Mouse (Mus musculus): ENCODE data around the gene Gm5134. TPM values are rescaled to one million over a fixed set of nuclear protein-coding genes. Genes with fewer than 3 reads are reported as not detected.
A peak's percentile ranks its signal among the peaks of the same experiment; 100 is the strongest.

Gm5134 gene
- polyA plus RNA-seq, 3 experiments from 2014 or later: 0.30 to 1.7 (median 0.58) TPM

DNA sequence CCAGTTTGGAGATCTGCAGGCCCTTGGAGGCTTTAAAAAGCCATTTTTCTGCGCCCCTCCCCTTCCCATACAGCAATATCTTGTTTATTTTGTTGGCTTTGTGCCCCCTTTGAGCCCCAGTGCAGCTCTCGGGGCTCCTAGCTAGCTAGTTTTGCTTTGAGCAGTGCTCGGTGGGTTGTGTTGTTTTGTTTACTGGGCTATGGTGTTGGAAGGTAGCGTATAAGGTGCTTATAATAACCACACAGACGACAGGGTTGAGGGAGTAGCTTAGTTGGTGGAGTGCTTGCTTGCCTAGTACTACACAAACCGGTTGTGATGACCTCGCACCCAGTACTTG, 78.8 kb downstream of the Gm5134 start:
- peak; percentile 9 for ATAC-seq

DNA sequence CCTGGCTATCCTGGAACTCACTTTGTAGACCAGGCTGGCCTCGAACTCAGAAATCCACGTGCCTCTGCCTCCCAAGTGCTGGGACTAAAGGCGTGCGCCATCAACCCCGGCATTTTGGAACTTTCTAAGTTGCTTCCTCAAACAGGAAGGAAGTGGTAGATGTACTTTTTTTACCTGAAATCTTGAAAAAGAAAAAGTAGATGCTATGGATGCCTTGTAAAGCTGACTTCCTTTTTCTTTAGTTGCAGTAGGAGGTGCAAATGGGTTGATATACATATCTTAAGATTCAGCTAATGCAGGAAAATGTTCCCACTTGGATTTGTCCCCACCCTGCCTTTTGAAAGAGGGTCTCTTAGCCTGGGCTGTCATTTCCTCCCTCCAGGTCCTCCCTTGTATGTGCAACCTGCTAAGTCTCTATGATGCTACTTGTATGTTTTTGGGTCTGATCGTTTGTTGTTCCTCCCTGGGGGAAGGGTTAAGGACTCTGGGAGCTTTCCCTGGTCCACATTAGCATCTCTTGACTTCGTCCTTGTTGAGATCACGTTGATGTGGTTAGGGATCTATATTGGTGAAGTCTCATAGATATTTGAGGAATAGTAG, 79.8 kb downstream of the Gm5134 start:
- ATAC-seq: peak; percentile 18

DNA sequence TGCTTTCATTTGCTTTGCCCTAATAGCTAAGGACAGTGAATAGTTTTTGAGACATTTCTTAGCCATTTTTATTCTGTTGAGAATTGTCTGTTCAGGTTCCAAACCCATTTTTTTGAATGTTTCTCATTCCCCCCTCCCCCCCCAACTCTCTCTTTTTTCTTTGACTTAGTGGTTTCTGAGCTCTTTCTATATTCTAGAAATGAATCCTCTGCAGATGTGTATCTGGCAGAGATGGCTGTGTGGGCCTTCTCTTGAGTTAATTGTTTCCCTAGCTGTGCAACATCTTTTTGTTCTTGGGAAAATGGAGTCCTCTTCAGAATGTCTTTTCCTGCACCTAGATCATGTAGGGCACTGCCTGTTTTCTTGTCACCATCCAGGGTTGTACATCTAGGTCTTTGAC, 81.0 kb downstream of the Gm5134 start:
- ATAC-seq: no peak

DNA sequence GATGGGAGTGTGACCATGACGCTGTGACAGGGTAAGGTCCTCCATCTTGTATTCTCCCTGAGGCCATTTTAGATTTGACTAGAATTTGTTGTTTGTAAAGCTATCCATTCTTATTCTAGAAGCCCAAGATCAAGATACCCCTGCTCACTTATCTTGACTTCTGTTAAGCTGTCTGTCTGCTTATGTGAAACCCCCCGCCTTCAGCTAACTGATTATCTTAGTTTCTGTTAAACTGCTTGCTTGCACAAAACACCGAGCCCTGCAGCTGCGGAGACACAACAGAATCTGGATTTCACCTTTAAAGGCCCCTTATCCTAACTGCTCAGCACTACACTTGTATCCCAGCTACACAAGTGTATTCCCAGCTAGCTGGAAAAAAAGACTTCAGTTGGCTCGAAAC, 82.6 kb downstream of the Gm5134 start:
- no peak for ATAC-seq

DNA sequence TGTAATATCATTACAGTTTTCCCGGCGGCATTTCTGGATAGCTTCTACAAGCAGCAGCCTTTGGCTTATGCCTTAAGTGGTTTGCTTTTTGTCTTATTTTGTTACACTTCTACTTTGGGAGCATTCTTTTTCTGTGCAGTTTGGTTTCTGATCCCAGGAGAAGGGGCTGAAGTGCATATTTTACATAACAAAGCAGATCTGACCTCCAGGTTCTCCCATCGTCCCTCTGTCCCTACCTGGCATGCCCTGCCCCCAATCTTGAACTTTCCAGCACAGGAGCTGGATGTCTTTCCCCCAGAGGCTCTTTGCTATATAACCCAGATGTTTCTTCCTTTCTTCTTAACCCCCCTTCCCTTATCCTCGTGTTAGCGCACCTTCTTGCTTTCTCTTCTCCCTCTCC, 91.0 kb downstream of the Gm5134 start:
- no peak for ATAC-seq

DNA sequence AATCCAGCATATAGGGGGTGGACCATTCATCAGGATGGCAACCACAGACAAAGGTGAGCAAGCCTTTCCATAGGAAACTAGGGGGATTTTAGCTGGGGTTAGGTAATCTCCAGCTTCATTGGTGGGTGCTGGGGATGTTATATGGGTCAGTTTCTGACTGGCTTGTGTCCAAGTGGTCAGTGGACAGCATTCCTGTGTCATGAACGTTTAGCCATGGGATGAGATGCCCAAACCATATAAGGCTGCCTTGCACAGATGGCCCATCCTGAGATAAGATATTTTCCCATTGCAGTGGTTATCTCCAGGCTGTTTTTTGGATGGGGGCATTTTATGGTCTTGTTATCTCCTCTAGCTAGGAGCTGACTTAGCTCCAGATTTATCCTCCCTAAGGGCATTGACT, 92.4 kb downstream of the Gm5134 start:
- ATAC-seq: no peak

DNA sequence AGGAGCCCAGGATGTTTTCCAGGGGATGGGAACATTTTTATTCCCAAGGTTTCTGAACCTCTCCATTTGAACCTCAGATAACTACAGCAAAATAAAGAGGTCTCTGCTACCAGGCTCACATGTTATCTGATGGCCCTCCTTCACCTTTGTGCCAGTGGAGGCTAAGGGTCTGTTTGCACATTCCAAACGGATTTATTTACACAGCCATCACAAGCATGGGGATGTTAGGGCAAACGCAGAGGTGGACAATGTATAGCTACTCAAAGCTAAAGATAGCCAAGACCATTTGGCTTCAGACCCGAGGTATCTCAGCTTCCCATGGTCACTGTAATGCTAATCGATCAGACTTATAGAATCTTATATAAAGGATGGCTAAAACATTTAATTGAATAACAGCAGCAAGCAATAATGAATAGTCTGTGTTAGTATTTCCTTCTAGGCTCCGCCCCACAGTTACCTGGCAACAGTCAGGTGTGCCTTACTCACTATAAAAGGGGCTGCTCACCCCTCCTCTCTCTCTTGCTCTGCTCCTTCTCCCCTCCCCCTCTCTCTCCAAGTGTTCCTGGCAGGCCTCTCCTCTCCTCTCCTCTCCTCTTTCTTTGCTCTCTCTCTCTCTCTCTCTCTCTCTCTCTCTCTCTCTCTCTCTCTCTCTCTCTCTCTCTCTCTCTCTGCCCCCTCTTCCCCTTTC, 93.0 kb downstream of the Gm5134 start:
- ATAC-seq: no peak

DNA sequence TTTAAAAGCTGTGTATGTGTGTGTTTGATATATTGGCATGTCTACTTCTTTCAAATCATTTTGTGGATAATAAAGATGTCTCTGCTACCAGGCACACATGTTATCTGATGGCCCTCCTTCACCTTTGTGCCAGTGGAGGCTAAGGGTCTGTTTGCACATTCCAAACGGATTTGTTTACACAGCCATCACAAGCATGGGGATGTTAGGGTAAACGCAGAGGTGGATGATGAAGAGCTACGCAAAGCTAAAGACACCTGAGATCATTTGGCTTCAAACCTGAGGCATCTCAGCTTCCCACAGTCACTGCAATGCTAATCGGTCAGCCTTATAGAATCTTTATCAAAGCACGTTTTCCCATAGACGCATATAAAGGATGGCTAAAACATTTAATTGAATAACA, 94.7 kb downstream of the Gm5134 start:
- no peak for ATAC-seq

DNA sequence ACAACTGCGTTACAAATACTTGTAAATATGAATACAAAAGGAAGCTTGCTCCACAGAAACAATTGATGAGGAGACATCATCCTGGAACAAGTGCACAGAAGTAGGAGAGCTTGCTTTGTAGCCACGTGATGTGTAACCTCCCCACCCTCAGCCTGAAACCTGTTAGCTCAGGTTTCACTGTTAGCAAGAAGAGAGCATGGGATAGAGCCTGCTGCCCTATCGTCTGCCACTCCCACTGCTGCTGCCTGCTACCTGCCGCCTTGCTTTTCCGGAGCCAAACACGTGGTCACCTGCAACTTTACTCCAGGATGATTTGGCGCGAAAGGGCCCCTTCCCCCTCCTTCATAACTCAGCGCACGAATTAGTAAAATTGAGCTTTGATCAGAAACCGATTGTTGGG, 97.5 kb downstream of the Gm5134 start:
- no peak for ATAC-seq

Other genes with a start within 250 kb of the Gm5134 start
- gene Cabin1, start 190.2 kb upstream of the Gm5134 start, polyA plus RNA-seq (2017; shearing (Covaris generic)): 10 to 100 TPM; 24.8 to 27.1 (median 26.2) TPM
- 10 to 100 TPM; 63.4 to 95.0 (median 86.4) TPM for gene Ddt, start 181.1 kb upstream of the Gm5134 start, polyA plus RNA-seq (2017; shearing (Covaris generic))
- not detected for gene Gm20441, start 173.6 kb upstream of the Gm5134 start, polyA plus RNA-seq (2017; shearing (Covaris generic))
- gene Gstt3, start 173.1 kb upstream of the Gm5134 start, polyA plus RNA-seq (2017; shearing (Covaris generic)): 10 to 100 TPM in 1 of 3 experiments, 1 to 10 TPM in 2; 9.0 to 12.7 (median 9.3) TPM
- 1 to 10 TPM; 1.7 to 3.6 (median 2.2) TPM for gene Gstt1, start 155.9 kb upstream of the Gm5134 start, polyA plus RNA-seq (2017; shearing (Covaris generic))
- gene Gstt4, start 132.0 kb upstream of the Gm5134 start, polyA plus RNA-seq (2017; shearing (Covaris generic)): not detected
- gene Gstt2, start 117.1 kb upstream of the Gm5134 start, polyA plus RNA-seq (2017; shearing (Covaris generic)): 10 to 100 TPM; 52.2 to 69.9 (median 64.5) TPM
- 100 to 1,000 TPM; 423 to 560 (median 495) TPM for gene Mif, start 94.3 kb upstream of the Gm5134 start, polyA plus RNA-seq (2017; shearing (Covaris generic))
- gene Derl3, start 61.1 kb upstream of the Gm5134 start, polyA plus RNA-seq (2017; shearing (Covaris generic)): 1 to 10 TPM in 1 of 3 experiments, under 1 TPM in 2; 0.39 to 3.3 (median 0.73) TPM
- 100 to 1,000 TPM in 2 of 3 experiments, 10 to 100 TPM in 1; 89.2 to 126 (median 106) TPM for gene Smarcb1, start 32.9 kb upstream of the Gm5134 start, polyA plus RNA-seq (2017; shearing (Covaris generic))
- 10 to 100 TPM in 2 of 3 experiments, 1 to 10 TPM in 1; 5.3 to 15.4 (median 11.3) TPM for gene Chchd10, start 21.4 kb upstream of the Gm5134 start, polyA plus RNA-seq (2017; shearing (Covaris generic))
- 1 to 10 TPM in 2 of 3 experiments, under 1 TPM in 1; 0.91 to 7.7 (median 4.4) TPM for gene Mmp11, start 18.0 kb upstream of the Gm5134 start, polyA plus RNA-seq (2017; shearing (Covaris generic))
- not detected for gene Gm867, start 13.8 kb upstream of the Gm5134 start, polyA plus RNA-seq (2017; shearing (Covaris generic))
- under 1 TPM in 1 of 3 experiments, not detected in 2; 0.99 TPM for gene Vpreb3, start 11.5 kb upstream of the Gm5134 start, polyA plus RNA-seq (2017; shearing (Covaris generic))
- gene Zfp280b, start 78.1 kb downstream of the Gm5134 start, polyA plus RNA-seq (2017; shearing (Covaris generic)): 10 to 100 TPM in 1 of 3 experiments, 1 to 10 TPM in 2; 9.6 to 10.3 (median 9.9) TPM
- gene Slc5a4b, start 156.4 kb downstream of the Gm5134 start, polyA plus RNA-seq (2017; shearing (Covaris generic)): not detected
- gene Slc5a4a, start 192.9 kb downstream of the Gm5134 start, polyA plus RNA-seq (2017; shearing (Covaris generic)): not detected

All from inflammation-experienced regulatory T-cells, adult 6 months (primary cell).